Mouse (Mus musculus): ENCODE measurements around the gene Sema3c.

The Sema3c gene

DNA sequence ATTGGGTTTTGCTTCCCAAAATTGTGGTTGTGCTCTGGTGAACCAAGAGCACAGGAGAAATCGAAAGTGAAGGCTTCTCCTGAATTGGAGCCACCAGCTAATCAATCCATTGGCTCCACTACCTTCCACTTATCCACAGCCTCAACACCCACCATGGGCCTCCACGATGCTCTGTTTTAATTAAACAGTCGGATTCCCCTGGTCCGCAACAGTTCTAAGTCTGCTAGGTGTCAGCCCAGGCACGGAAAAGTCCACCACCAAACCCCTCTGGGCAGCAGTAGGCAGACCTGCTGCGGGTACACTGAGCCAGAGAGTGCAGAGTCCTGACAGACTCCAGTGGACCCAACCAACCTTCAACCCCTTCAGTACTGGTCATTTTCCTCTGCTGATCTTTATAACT is 202.5 kb downstream of the Sema3c start:
- peak; percentile 19 for DNase-seq (ENCODE audit: low spot score)

Measured in testis, postnatal 14 days (tissue).